Mouse (Mus musculus) kidney, postnatal 10 days (tissue): Measurements from ENCODE around the gene Taf1b.

ENCODE experiments used
- DNase-seq: peaks from one replicate; pipeline ENCODE4 v3.0.0; 2021; ENCODE audit warnings: mixed read lengths

Gene Taf1b

DNA sequence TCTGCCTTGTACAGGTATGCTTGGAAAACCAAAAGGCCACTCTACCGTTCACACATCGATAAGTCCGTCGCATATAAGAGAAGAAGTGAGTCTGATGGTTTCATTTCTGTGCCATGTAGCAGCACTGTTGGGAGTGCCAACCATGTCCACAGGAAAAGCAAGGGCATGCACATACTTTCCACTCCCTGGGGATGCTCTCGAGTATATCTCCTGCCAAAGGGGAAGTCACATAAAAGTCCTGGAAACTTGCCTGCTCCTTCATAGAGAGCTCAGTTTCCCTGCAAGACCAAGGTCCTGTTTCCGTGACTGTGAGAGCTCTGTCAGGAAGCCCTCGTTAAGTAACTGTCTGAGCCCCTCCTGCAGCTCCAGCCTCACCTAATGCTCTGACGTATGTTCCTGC is 57.8 kb downstream of the Taf1b start:
- no peak for DNase-seq

DNA sequence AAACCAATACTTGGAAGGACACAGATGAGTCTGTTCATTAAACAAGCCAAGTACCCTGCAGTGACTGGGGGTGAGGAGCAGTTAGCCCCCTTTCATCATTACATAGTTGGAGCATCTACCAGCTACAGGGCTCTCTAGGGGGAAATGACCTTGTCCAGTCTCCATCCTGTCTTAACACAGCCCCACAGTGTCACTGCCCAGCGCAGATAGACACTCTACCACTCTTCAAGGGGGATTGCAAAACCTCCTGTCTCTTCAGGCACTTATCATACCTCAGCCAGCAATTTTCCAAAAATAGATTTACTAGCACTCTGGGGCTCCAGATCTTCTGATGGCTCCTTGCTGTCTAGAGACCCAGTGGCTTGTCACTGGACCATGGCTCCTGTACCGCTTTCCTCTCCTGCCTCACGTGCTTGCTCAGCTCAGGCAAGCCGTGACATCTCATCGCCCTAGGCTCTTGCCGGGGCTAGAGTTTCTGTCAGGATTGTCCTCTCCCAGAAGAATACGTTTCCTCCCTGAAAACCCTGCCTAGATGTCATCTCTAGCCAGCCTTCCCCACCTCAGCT is 65.3 kb downstream of the Taf1b start:
- no peak for DNase-seq

DNA sequence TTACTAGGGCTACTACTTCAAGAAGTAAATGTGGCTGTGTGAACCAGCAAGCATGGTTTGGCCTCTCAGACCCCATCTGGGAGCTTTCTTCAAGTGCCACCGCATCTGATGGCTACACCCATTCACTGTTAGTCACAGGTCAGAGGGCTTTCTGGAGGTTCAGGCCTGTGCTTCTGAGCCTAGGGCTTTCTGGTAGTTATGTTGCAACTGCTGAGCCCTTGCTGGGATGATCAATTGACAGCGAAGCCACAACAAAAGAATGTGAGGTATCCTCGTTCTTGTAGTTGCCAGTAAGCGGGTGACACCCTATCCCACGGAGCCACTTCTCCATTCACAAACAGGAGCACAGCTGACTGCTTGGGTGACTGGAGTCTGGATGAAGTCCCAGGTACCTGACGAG is 67.2 kb downstream of the Taf1b start:
- no peak for DNase-seq

DNA sequence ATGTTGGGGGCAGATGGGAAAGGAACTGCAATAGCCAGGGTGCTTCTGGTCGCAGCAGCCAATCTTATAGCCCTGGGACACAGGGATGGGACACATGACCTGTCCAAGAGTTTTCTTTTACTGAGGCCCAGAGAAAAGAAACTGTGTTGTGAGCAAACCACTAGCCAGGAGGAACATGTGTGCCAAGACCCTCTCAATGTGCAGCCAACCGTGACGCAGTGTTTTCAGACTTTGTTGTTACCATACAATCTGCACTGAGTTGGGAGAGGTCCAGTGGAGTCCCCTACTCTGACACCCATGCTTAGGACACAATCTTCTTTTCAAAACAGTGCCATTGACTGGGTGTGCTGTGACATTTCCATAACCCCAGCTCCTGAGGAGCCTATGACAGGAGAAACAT is 69.4 kb downstream of the Taf1b start:
- no peak for DNase-seq

DNA sequence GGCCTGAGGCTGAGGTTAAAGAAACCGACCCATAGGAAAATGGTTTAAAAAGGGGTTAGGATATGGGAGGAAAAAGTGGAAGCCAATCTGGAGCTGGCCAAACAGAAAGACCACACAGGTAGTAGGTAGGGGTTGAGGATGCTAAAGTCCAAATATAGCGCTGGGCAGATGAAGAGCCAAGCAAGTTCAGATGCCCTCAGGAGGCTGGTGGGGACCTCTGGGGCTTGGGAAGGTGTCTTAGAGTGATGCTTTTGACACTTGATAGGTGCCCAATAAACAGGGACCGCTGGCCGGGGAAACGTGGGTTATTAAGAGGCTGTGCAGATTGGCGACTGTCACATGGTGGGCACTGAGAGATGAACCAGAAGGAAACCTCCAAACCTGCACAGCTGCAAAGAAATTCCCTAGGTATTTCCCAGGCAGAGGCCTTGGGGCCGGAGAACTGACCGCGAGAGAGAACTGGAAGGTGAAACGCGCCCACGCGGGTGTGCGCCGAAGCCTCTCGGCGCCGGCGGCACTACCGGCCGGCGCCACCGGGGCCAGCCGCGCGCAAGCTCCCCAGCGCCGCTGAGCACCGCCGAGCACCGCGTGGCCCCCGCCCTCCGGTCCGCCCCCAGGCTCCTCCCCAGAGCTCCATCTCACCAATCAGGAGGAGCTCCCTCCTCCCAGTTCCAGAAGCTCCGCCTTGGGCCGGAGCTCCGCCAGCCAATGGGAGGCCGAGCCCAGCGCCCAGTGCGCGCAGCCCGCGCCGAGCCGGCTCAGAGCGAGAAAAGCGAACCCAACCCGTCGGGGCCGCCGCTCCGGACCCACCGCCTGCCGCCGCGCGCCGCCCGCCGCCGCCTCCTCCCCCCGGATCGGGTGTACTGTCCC is 73.6 kb downstream of the Taf1b start, which contains the start of gene Grhl1:
Grhl1 (plus strand) TSS at position 761 of the 870 bp plus-strand sequence.
- peak; percentile 96 for DNase-seq

DNA sequence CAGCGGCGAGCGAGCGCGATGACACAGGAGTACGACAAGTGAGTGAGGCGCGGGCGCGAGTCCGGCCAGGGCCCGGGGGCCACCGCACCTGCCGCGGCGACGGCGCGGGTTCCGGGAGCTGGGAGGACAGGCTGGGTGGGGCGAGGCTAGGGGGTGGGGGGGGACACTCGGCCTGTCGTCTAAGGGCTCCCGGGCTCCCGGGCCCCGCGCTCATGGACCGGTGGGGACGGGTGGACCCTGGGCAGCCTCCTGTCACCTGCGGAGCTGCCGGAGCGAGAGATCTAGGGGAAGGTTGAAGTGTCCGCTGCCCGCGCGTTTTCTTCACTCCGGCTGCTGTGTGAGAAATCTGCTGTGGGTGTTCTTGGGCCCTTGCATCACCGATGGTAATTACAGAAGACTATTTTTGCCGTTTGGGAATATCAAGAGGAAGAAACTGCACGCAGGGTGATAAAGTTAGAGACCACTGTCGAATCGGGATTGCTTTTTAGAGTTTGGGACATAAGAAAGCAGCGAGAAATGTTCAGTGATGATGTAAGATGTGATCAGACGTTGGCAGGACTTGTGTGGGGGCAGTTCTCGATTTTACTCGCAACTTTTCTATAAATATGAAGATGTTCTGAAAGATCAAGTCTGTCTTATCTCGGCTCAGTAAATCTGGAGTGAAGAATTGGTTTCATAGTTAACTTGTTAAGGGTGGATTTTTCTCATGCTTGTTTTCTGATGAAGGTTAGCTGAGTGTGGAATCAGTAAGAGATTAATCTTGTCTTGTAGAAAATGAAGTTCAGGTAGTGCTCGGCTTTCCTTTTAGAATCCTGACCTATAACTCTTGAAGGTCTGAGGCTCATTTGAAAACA is 74.5 kb downstream of the Taf1b start:
- no peak for DNase-seq

DNA sequence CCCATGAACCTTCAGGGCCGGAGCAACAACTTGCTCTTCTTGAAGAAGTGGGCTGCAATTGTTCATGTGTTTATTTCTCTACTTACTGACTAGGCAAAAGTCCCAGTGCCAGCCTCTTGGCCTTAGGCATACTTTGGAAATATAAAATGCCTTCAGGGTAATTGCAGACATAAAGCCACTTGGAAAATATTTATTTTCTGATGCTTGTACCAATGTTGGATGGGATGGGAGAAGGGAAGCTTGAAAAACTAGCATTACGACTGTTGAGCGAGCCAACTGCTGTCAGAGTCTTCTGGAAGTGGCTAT is 75.1 kb downstream of the Taf1b start:
- no peak for DNase-seq

DNA sequence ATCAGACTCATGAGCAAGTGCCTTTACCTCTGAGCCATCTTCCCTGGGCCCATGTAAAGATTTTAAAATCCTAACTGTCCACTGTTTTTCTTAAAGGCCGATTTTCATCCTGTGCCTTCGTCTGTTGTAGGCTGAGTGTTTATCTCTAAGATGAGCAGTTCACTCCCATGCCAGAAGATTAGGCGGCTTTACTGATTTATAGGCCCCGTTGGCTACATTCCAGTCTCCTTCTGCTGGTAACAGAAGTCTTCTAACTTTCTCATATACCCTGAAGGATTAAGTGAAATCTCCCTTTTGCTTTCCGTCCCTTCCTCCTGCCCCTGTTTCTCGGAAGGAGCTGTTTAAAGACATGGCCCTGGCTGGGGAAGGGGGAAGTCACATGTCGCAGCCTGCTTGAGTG is 76.7 kb downstream of the Taf1b start:
- DNase-seq: peak; percentile 33

DNA sequence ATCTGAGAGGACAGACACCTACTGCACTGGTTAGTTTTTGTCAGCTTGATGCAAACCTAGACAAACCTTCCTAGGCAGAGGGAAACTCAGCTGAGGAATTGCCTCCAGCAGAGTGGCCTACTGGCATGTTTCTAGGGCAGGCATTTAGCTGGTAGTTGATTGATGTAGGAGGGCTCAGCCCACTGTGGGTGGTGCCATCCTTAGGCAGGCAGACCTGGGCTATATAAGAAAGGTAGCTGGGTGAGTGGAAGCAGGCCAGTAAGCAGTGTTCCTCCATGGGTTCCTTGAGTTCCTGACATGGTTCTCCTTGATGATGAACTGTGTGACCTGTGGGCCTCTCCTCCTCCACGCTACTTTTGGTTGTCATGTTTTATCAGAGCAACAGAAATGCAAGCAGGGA is 82.3 kb downstream of the Taf1b start:
- no peak for DNase-seq

DNA sequence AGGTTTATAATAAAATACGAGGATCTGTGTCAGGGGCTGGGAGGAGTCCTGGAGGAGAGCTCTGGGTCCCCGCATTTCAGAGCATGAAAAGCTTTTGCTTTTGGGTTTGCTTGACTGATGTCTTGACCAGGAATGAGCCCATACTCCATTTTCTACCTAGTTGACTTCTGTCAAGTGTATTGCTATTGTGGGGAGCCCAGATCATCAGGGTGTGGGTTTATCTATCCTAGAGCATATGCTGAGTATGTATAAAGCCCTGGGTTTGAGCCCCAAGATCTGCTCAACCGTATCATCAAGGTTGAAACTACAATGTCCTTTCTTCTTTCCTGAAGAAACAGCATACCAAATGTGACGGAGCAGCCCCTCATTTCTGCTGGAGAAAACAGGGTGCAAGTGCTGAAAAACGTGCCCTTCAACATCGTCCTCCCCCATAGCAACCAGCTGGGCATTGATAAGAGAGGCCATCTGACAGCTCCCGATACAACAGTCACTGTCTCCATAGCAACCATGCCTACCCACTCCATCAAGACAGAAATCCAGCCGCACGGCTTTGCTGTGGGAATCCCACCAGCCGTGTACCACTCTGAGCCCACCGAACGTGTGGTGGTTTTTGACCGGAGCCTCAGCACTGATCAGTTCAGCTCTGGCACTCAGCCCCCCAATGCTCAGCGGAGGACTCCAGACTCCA is 83.0 kb downstream of the Taf1b start:
- DNase-seq: no peak

DNA sequence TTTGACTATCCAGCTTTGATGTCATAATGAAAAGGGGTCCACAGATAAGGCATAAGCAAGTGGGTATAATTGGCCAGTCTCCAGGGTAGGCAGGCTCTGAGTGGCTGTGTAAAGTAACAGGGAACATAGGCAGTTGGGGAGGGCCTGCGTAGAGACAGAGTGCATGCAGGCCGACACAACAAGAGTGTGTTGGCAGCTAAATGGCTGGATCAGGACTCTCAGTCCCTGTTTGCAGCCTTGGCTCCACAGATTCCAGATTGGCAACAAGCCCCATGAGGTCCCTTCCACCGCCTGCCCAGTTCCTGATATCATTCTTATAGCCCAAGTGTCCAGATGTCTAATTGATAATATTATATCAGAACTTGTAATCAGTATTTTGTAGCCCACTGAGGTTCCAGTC is 85.5 kb downstream of the Taf1b start:
- no peak for DNase-seq

DNA sequence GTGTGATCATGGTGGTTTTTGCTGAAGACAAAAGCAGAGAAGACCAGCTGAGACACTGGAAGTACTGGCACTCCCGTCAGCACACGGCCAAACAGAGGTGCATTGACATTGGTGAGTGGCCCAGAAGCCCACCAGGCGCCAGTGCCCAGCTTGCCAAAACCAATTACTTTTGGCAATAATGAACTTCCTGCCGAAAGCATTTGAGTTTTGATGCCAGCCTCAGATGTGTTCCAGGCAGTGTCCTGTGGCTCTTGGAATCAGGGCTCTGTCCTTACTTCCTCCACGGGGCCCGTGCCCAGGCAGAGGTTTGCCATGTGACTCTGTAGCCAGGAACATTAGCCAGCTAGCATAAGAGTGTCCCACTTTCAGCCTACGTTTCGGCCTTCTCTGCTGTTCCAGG is 86.7 kb downstream of the Taf1b start:
- no peak for DNase-seq

DNA sequence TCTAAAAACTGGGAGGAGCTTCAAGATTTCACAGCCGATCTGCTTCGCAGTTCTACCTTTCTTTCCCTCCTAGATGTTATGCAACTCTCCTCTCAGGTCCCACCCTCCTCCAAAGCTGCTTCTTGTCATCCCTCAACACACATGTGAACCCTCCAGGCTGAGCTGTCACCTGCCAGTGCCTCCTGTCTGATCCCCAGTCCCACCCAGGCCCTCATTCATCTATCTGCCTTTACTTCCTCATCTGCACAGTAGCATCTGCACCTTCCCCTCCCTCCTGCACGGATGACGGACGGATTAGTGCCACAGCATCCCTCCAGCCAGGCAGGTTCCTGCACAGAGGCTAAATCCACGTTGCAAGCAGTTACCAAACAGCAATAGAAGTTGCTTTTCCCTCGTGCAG is 88.0 kb downstream of the Taf1b start:
- no peak for DNase-seq

DNA sequence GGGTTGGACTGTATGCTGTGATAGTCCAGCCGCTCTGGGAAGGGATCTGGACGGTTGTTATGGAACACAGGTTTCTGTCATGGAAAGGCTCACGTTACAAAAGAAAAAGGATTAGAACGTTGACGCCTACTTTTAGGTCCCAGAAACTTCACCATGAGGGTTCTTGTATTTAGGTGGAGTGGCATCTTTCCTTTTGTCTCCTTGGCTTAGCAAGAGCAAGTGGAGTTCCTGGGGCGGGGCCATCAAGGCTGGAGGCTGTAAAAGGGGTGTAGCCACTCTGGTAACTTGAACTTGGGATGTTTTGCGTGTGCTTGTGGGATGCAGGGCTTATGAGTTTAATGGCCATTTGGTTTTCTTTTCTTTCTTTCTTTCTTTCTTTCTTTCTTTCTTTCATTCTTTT is 92.2 kb downstream of the Taf1b start:
- DNase-seq: no peak

DNA sequence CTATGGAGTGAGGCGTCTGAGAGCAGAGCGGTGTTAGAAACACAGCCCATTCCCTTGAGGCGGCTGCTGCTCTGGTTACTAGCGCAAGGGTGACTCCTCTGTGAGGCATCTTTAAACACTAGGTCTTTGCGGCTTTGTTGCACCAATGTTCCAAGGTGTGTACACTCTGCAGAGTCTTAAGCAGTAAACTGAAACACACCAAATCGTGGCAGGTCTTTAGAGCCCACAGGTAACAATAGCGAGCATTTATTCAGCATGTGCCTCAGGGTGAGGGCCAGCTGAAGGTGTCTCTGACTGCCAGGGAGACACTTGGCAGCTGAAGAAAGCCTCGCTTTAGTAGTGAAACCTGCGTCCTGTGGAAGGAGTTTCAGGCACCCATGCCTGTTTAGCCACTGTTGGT is 93.9 kb downstream of the Taf1b start:
- DNase-seq: no peak

DNA sequence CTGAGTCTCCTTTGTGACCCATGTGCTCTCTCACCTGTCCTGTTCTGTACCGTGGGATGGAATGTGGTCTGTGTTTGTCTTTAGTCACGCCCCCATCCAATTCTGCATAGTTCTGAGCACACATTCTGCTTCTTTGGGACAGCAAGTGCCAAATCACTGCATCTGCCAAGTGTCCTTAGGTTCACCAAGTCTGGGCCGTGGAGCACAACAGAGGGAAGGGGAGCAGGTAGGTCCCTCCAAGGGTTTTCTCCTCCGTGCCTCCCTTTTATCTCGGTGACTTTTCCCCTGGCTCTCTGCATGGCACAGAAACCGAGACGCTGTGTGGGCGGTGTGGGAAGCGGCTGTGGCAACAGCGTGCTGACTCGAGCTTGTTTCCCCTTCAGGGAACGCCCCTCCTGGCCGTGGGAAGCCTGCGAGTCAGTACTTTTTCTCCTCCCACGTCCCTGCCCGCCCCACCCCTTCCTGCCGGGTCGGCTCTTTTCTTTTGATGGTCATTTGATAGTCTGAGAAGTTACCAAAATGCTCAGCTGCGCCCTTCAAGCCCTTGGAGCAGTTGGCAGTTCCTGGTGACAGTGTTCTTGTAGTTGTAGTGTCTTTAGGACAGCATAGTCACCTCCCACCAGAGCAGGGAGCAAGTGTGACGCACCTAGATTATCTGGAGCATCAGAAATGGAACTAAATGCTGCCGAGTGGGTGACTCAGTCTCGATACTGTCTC is 95.0 kb downstream of the Taf1b start:
- peak; percentile 80 for DNase-seq

DNA sequence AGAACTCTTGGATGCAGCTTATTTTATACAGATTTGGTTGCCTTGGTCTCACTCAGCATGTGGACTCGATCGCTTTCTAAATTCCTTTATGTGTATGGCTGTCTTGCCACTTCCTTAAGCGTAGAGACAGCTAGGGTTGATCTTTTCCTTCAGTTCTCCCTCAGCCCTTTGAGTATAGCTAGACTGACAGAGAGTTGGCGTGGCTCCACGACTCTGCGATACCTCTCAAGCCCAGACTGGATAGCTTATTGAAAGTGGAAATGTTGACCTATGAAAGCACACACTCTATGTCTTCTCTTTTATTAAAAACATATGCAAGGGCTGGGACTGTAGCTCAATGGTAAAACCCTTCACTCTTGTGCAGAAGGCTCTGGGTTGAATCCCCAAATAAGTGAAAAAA is 99.2 kb downstream of the Taf1b start:
- no peak for DNase-seq

DNA sequence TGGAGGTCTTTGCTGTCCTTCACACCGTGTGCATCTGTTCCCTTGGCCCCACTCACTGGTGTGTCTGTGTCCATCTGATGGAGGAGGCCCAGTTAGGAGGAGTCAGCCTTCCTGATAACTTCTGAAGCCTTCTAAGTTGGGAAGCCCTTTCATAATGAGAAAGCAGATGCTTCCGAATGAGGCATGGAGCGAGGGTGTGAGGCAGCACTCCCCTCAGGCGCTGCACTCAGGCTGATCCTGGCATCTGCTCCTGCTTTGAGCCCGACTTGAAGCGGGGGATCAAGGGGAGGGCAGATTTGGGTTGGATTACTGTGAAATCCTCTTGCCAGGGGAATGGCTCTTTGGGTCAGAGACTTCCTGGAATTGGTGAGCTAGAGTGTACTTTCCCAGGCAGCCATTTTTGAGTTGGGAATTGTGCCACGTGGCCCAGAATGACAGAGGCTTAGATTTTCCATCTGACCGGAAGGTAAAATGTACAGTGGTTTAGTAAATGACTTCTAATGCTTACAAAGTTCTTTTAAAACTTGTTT is 101.3 kb downstream of the Taf1b start:
- no peak for DNase-seq

DNA sequence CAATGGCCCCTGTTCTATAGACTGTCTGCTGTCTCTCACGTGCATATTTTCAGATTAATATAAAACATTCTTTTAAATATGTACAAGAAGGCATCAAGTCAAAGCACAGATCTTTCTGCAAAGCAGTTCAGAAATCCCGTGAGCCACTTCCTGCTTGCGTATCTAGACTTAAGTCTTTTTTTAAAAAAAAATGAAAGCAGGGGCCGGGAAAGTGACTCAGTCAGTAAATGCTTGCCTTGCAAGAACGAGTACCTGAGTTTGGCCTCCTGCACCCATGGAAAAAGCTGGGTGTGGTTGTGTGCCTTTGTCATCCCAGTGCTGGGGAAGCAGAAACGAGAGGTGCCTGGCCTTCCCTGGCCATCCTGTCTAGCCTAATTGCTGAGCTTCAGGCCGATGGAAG is 101.9 kb downstream of the Taf1b start:
- DNase-seq: no peak

DNA sequence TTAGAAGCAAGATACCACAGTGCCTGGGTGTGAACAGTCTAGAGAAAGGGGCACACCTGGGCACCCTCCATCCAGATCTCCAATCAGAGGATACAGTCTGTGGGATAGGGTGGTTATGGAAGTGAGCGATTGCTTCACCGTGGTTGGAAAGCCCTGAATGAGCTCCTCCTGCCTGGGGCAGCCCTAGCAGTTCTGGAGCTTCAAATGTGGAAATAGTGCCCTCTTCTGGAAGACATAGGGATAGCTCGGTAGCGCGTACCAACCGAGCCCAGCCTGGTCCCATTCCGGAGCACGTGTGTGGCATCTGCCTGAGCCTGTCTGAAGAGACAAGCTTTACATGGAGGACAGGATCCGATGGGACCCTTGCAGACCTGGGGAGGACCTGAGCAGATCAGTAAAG is 102.6 kb downstream of the Taf1b start:
- peak; percentile 80 for DNase-seq

DNA sequence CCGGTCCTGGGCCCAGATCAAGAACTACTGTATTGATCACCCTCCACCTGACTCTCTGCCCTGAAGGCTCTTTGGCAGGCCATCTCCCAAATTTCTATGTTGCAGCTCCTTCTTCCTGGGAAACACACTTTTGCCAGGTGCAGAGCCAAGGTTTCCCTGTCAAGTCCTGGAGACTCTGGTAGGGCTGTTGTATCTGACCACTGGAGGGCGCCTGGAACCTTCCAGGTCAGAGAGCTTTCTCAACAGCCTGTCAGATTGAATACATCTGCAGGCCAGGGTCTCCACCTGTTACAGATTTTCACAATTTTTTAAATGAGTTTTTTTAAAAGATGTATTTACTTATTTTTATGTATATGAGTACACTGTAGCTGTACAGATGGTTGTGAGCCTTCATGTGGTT is 105.1 kb downstream of the Taf1b start:
- DNase-seq: peak; percentile 91

DNA sequence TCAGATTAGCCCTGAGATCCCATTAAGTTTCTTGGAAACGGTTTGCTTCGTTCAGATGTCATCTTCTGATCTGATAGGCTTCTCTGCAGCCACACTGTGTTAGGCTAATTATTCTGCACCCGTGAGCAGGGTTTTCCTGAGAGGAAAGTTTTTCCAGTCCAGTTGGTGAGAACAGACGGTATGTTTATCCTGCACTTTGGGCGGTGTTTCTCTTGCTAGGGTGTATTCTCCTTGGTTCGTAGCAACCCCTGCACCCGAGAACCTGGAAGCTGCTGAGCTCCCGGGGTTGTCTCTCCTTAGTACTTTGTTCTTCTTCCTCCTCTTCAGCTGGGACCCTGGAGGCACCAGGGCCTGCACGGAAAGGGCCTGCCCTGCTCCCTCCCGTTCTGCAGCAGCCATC is 108.0 kb downstream of the Taf1b start:
- no peak for DNase-seq
